Mouse (Mus musculus) lung, embryonic 15.5 days (tissue): Measurements from ENCODE around the gene Lhb. TPM values are rescaled to one million over a fixed set of nuclear protein-coding genes. Genes with fewer than 3 reads are reported as not detected.

Experiments used
- ATAC-seq: fragments of 200-750 bp; cut with Nextera tagmentation; 2 replicates; pipeline ENCODE4 v1.8.0; 2017; ENCODE audit warnings: moderate number of reproducible peaks, borderline replicate concordance; ENCODE audit not compliant: low FRiP score, low TSS enrichment; ENCODE audit errors: extremely low read depth
- H3K27ac ChIP-seq: fragments of 300-500 bp; sonication (generic); 2 replicates; pipeline ENCODE4 v1.5.1; 2015; ENCODE audit warnings: moderate library complexity, mild to moderate bottlenecking, inconsistent platforms
- H3K27me3 ChIP-seq: fragments of 300-500 bp; sonication (generic); 2 replicates; pipeline ENCODE4 v1.6.1; 2015; ENCODE audit warnings: inconsistent platforms
- H3K36me3 ChIP-seq: fragments of 300-500 bp; sonication (generic); 2 replicates; pipeline ENCODE4 v1.6.1; 2015; ENCODE audit warnings: inconsistent platforms
- H3K4me1 ChIP-seq: fragments of 300-500 bp; sonication (generic); 2 replicates; pipeline ENCODE4 v1.6.1; 2015; ENCODE audit warnings: inconsistent platforms
- H3K4me2 ChIP-seq: fragments of 300-500 bp; sonication (generic); 2 replicates; pipeline ENCODE4 v1.6.1; 2015; ENCODE audit warnings: inconsistent platforms, mild to moderate bottlenecking, moderate library complexity
- H3K4me3 ChIP-seq: fragments of 300-500 bp; sonication (generic); 2 replicates; pipeline ENCODE4 v1.5.1; 2015; ENCODE audit warnings: mild to moderate bottlenecking, inconsistent platforms
- H3K9ac ChIP-seq: fragments of 300-500 bp; sonication (generic); 2 replicates; pipeline ENCODE4 v1.6.1; 2015; ENCODE audit warnings: inconsistent platforms
- H3K9me3 ChIP-seq: fragments of 300-500 bp; sonication (generic); 2 replicates; pipeline ENCODE4 v1.6.1; 2016; ENCODE audit warnings: inconsistent platforms
- WGBS: fragments of 180-500 bp; shearing (Covaris S2); methylation state at CpG from one replicate; pipeline ENCODE4 v1.1.7; 2015; 5-methylcytosine and 5-hydroxymethylcytosine counted together
- polyA plus RNA-seq: library from polyadenylated mRNA; unstranded; fragments of >200 nt; fragmentation: Nextera tagmentation; extraction: Ambion mirVana; gene quantifications from 2 replicates; pipeline ENCODE4 v1.2.1, GENCODE M21; 2015

Gene Lhb
- polyA plus RNA-seq, 1 experiment from 2014 or later: 0.70 TPM

GRCm38 (mm10) chr7:45415636-45416035 is 5.0 kb upstream of the Lhb start:
- no peak for ATAC-seq
- Histone ChIP-seq H3K27ac (no peak overlapping the region), H3K4me1 (peaks cover 45% of the 10 kb centered on the region), H3K4me2 (peak overlapping the region; percentile 95), H3K27me3 (peaks cover 91% of the 10 kb centered on the region), H3K9me3 (no peaks in the 10 kb centered on the region), H3K36me3 (no peaks in the 10 kb centered on the region), H3K9ac (no peak overlapping the region), H3K4me3 (peak overlapping the region; percentile 22)
- whole genome bisulfite sequencing: 11% methylated on average over 37 of the region's 37 CpGs

DNA sequence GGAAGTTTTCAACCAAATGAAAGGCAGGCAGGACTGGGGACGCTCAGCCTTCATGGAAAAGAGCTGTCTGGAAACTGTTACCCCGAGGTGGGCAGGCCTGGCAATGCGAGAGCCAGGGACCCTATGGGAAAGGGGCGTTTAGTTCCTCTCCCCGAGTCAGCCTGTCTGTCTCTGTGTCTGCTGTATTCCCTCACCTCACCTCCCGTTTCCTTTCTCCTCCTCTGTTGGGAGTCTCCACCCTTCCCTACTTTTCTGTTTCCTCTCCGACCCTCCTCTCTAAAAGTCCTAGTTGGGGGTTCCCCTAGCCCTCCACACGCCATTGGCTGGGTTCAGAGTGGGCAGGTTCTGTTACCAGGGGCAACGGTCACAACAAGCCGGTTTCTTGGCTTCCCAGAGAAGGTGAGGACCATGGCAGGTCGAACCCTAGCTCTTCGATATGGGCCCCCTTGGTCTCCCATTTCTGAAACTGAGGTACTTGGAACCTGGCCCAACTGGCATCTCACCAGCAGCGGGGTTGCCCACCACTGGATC is 2.6 kb upstream of the Lhb start:
- H3K4me2 ChIP-seq: no peak overlapping the region
- peaks cover 45% of the 10 kb centered on the region for H3K4me1 ChIP-seq
- H3K9ac ChIP-seq: no peak overlapping the region
- ATAC-seq: no peak
- 11% methylated on average over 13 of the region's 13 CpGs for WGBS
- no peak overlapping the region for H3K4me3 ChIP-seq
- no peak overlapping the region for H3K27ac ChIP-seq
- H3K9me3 ChIP-seq: no peaks in the 10 kb centered on the region
- H3K36me3 ChIP-seq: peaks cover 20% of the 10 kb centered on the region
- peaks cover 74% of the 10 kb centered on the region for H3K27me3 ChIP-seq

DNA sequence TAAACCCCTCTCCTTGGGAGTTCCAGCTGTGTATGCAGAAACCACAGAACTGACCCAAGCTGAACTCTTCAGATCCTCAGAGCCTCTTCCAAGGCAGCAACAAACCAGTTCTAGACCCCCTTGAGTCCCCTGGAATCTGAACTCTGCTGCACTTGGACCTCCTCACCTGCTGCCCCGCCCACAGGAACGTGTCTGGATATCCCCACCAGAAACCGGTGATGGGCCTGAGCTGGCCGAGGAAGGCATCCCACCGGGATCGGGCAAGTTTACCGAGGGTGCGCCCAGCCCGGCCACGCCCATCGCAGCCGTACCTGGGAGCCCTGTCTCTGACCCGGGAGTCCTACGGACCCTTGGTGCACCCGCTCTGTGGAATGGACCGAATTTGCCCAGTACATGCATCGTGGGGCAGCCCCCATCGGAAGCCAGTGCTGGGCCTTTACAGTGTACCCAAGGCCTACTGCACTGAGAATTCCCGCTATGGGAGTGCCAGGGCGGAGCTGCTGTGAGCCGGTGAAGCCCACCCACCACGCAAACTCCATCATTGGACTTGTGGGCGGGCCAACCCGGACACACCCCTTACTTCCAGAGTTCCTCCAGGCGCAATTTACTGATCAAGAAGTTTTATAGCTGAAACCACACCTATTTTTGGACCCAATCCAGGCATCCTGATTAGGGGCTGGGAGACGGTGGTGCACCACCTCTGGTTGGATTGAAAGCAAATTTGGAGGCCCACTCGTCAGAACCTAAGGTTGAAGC is 583 bp upstream of the Lhb start:
- Histone ChIP-seq H3K4me3 (no peak overlapping the region), H3K36me3 (peaks cover 40% of the 10 kb centered on the region), H3K4me2 (peak overlapping the region; percentile 22), H3K9me3 (no peaks in the 10 kb centered on the region), H3K27ac (0 out of 2 replicates have a peak overlapping the region, but pooled peaks have one; percentile 7), H3K4me1 (peaks cover 31% of the 10 kb centered on the region), H3K27me3 (peaks cover 54% of the 10 kb centered on the region), H3K9ac (no peak overlapping the region)
- no peak for ATAC-seq
- 12% methylated on average over 27 of the region's 27 CpGs for WGBS

DNA sequence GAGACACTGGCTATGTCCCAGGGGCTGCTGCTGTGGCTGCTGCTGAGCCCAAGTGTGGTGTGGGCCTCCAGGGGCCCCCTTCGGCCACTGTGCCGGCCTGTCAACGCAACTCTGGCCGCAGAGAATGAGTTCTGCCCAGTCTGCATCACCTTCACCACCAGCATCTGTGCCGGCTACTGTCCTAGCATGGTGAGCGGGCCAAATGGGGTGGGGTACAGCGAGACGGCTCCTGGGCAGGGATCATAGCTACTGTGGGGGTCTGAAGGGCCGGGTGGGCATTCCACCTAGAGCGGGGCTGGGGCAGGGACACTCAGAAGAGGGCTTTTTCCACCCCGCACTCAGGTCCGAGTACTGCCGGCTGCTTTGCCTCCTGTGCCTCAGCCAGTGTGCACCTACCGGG is 574 bp downstream of the Lhb start:
- ATAC-seq: no peak
- H3K36me3 ChIP-seq: peaks cover 47% of the 10 kb centered on the region

DNA sequence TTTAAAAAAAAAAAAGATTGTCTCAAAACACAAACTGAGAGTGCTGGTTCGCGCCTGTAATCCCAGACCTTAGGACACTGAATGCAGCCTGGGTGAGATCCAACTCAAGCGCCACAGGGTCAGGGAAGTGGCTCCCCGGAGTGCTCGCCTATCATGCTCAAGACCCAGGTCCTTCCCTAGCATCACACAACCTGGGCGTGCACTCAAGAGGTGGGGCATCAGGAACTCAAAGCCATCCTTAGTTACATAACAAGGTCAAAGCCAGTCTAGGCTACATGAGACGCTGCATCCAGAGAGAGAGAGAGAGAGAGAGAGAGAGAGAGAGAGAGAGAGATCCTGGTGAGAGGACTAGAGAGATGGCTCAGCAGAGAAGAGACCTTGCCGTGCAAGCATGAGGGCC is 5.9 kb downstream of the Lhb start:
- Histone ChIP-seq H3K9me3 (no peaks in the 10 kb centered on the region), H3K4me1 (no peaks in the 10 kb centered on the region), H3K4me3 (no peak overlapping the region), H3K27ac (no peak overlapping the region), H3K4me2 (no peak overlapping the region), H3K27me3 (no peaks in the 10 kb centered on the region), H3K9ac (no peak overlapping the region), H3K36me3 (peaks cover 81% of the 10 kb centered on the region)
- ATAC-seq: no peak
- WGBS: 81% methylated on average over 8 of the region's 8 CpGs

More for the DNA sequence above, 574 bp downstream of the Lhb start:
- WGBS: 92% methylated on average over 14 of the region's 14 CpGs
- peaks cover 21% of the 10 kb centered on the region for H3K4me1 ChIP-seq
- peaks cover 43% of the 10 kb centered on the region for H3K27me3 ChIP-seq
- no peaks in the 10 kb centered on the region for H3K9me3 ChIP-seq
- no peak overlapping the region for H3K9ac ChIP-seq
- no peak overlapping the region for H3K27ac ChIP-seq
- no peak overlapping the region for H3K4me3 ChIP-seq
- no peak overlapping the region for H3K4me2 ChIP-seq

- peak overlapping the region; percentile 79 for H3K4me3 ChIP-seq
- WGBS: 0% methylated on average over 7 of the region's 7 CpGs
These were observed 13.2 kb downstream of the Lhb start for GRCm38 (mm10) chr7:45433835-45434202.

DNA sequence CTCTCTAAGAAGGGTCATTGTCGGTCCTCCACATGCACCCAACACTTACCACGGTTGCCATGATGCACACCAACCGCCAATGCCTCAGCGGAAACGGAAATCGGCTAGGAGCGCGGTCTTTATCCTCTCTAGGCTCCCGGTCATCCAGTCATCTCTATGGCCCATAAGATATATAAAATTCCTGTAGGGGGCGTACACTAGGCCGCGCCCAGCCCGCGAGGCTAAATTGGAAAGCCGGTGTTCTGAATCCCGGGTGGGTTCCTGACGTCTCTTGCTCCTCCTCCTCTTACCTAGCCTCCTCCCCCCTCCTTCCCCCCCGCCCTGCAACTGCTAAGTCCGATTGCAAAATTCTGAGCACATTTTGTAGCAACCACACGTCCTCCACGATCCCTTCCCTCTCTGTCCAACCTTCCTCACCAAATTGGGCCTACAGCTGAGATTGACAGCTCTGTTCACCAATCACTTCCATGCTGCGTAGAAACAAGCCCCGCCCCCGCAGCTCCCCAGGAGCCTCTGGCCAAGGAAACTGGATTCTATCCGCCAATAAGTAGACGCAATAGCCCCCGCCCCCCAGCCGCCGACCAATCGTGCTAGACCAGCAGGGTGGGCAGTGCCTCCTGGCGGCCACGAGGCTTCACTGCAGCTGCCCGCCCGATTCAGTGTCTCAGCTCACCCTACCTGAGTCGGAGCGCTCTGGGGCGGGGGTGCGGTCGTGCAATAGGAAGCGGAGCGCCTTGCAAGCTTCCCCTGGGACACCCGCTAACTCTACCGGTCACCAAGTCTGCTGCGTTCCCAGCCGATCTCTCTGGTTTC is 13.8 kb downstream of the Lhb start, which contains the start of gene Gys1:
Gene Gys1, plus strand, starts transcription at position 642 of the 813 bp plus-strand sequence.
- Histone ChIP-seq H3K36me3 (peaks cover 30% of the 10 kb centered on the region), H3K27ac (peak within 1 kb of the TSS; percentile 86), H3K9me3 (no peaks in the 10 kb centered on the region), H3K4me2 (peak within 1 kb of the TSS; percentile 91), H3K9ac (peak within 1 kb of the TSS; percentile 90), H3K27me3 (no peaks in the 10 kb centered on the region), H3K4me1 (peaks cover 40% of the 10 kb centered on the region), H3K4me3 (peak within 1 kb of the TSS; percentile 79)
- peak; percentile 97 for ATAC-seq
- WGBS: under 1% methylated on average over 45 of the region's 45 CpGs

More at GRCm38 (mm10) chr7:45433835-45434202, 13.2 kb downstream of the Lhb start:
- ATAC-seq: no peak
- no peaks in the 10 kb centered on the region for H3K27me3 ChIP-seq
- H3K4me1 ChIP-seq: peaks cover 40% of the 10 kb centered on the region
- H3K4me2 ChIP-seq: peak overlapping the region; percentile 91
- H3K27ac ChIP-seq: peak overlapping the region; percentile 86
- peaks cover 32% of the 10 kb centered on the region for H3K36me3 ChIP-seq
- H3K9me3 ChIP-seq: no peaks in the 10 kb centered on the region
- peak overlapping the region; percentile 90 for H3K9ac ChIP-seq

- Histone ChIP-seq H3K9me3 (no peaks in the 10 kb centered on the region), H3K9ac (peak overlapping the region; percentile 58), H3K27me3 (no peaks in the 10 kb centered on the region), H3K27ac (peak overlapping the region; percentile 81), H3K4me1 (peaks cover 40% of the 10 kb centered on the region), H3K36me3 (peaks cover 30% of the 10 kb centered on the region), H3K4me2 (peak overlapping the region; percentile 56), H3K4me3 (peak overlapping the region; percentile 79)
- ATAC-seq: no peak; the same call in 1 of the 2 replicates
- under 1% methylated on average over 16 of the region's 16 CpGs for WGBS
These were observed 14.4 kb downstream of the Lhb start for GRCm38 (mm10) chr7:45435038-45435437.

DNA sequence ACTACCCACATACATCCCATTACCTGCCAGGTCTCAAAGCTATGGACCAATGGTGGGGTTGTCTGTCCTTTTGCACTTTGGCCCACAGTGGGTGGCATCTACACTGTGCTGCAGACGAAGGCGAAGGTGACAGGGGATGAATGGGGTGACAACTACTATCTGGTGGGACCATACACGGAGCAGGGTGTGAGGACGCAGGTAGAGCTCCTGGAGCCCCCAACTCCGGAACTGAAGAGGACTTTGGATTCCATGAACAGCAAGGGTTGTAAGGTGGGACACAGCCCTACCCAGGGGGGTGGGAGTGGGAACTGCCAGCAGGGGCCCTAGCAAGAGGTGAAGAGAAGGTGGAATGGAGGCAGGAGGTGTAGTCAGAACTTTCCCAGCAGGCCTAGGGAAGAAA is 15.8 kb downstream of the Lhb start:
- H3K4me1 ChIP-seq: peaks cover 40% of the 10 kb centered on the region
- no peaks in the 10 kb centered on the region for H3K9me3 ChIP-seq
- 76% methylated on average over 5 of the region's 5 CpGs for WGBS
- H3K27me3 ChIP-seq: no peaks in the 10 kb centered on the region
- H3K4me2 ChIP-seq: peak overlapping the region; percentile 56; the same call in 1 of the 2 replicates
- H3K4me3 ChIP-seq: no peak overlapping the region
- peak overlapping the region; percentile 58 for H3K9ac ChIP-seq
- peaks cover 25% of the 10 kb centered on the region for H3K36me3 ChIP-seq
- no peak for ATAC-seq
- no peak overlapping the region for H3K27ac ChIP-seq

DNA sequence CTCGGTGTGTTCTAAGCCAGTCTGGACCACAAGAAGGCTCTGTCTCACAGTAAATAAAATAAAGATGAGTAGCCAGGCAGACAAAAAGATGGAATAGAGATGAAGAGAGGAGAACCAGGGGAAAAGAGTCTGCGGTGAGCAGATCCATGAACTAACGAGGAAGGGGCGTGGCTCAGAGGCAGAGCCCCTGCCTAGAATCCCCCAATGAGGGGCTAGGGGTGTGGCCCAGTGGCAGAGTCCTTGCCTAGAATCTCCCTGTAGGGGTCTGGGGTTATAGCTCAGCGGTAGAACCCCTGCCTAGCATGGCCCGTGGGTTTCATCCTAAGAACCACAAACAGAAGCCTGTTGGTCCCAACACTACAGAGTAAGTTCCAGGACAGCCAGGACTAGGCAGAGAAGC is 16.4 kb downstream of the Lhb start:
- Histone ChIP-seq H3K9ac (no peak overlapping the region), H3K9me3 (no peaks in the 10 kb centered on the region), H3K4me2 (0 out of 2 replicates have a peak overlapping the region, but pooled peaks have one; percentile 4), H3K27ac (no peak overlapping the region), H3K4me1 (peaks cover 40% of the 10 kb centered on the region), H3K4me3 (no peak overlapping the region), H3K27me3 (no peaks in the 10 kb centered on the region), H3K36me3 (peaks cover 22% of the 10 kb centered on the region)
- 42% methylated on average over 6 of the region's 6 CpGs for WGBS
- ATAC-seq: no peak

DNA sequence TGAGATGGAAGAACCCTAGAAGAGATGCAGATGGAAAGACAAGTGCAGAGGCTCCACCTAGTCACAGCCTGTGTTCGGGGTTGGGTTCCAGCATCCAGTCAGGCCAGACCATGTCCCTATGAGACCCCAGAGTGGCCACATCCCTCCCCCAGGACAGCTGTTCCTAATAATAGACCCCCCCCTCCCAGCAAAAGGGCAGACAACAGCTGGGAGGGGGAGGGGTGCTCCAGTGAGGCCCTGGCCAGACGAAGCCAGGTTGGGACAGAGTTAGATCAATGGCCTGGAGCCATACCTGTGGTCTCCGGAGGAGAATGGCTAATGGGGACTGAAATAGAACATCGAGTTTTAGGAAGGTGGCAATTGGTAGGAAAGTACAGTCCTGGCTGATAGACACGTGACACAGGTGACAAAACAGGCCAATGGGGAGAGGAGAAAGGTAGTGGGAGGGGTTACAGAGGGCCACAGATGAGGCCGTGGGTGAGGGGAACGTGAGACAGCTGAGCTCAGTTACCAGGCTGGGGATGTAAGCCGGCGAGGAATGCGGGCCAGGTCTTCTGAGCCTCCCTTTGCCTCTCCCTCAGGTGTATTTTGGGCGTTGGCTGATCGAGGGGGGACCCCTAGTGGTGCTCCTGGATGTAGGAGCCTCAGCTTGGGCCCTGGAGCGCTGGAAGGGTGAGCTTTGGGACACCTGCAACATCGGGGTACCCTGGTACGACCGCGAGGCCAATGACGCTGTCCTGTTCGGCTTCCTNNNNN is 17.1 kb downstream of the Lhb start, which contains the start of gene Ruvbl2:
Gene Ruvbl2, minus strand, starts transcription at position 576 of the 756 bp plus-strand sequence.
- H3K4me3 ChIP-seq: no peak within 1 kb of the TSS
- no peak for ATAC-seq
- peaks cover 39% of the 10 kb centered on the region for H3K4me1 ChIP-seq
- no peak within 1 kb of the TSS for H3K27ac ChIP-seq
- H3K9me3 ChIP-seq: no peaks in the 10 kb centered on the region
- peaks cover 26% of the 10 kb centered on the region for H3K36me3 ChIP-seq
- WGBS: 28% methylated on average over 19 of the region's 19 CpGs
- H3K9ac ChIP-seq: peak within 1 kb of the TSS; percentile 30; the same call in 1 of the 2 replicates
- H3K4me2 ChIP-seq: peak within 1 kb of the TSS; percentile 24; the same call in 1 of the 2 replicates
- no peaks in the 10 kb centered on the region for H3K27me3 ChIP-seq
